Mouse (Mus musculus): Measurements from ENCODE around the gene A730049H05Rik.

Gene A730049H05Rik

GRCm38 (mm10) chr6:92816311-92816751 lies at the start of gene A730049H05Rik:
A730049H05Rik (plus strand) TSS chr6:92816478.
- DNase-seq = no peak

- DNase-seq = peak; percentile 3
These were observed 39.9 kb upstream of the A730049H05Rik start for GRCm38 (mm10) chr6:92776356-92776755.

GRCm38 (mm10) chr6:92779140-92779934 lies 36.9 kb upstream of the A730049H05Rik start:
- no peak for DNase-seq

GRCm38 (mm10) chr6:92779935-92780205 lies 36.4 kb upstream of the A730049H05Rik start:
- no peak for DNase-seq

- no peak for DNase-seq
These were observed 34.8 kb upstream of the A730049H05Rik start for GRCm38 (mm10) chr6:92781446-92781845.

- peak; percentile 21 for DNase-seq
These were observed 31.5 kb upstream of the A730049H05Rik start for GRCm38 (mm10) chr6:92784782-92785181.

- no peak for DNase-seq
These were observed 29.4 kb upstream of the A730049H05Rik start for GRCm38 (mm10) chr6:92786701-92787375.

- peak; percentile 63 for DNase-seq
These were observed 28.9 kb upstream of the A730049H05Rik start for GRCm38 (mm10) chr6:92787376-92787712.

GRCm38 (mm10) chr6:92793804-92794203 lies 22.5 kb upstream of the A730049H05Rik start:
- no peak for DNase-seq

- no peak for DNase-seq
These were observed 14.8 kb upstream of the A730049H05Rik start for GRCm38 (mm10) chr6:92801462-92801861.

GRCm38 (mm10) chr6:92802421-92802820 lies 13.9 kb upstream of the A730049H05Rik start:
- DNase-seq = no peak

- DNase-seq = no peak
These were observed 13.1 kb upstream of the A730049H05Rik start for GRCm38 (mm10) chr6:92803213-92803612.

- DNase-seq = no peak
These were observed 11.9 kb upstream of the A730049H05Rik start for GRCm38 (mm10) chr6:92804254-92804971.

- DNase-seq = no peak
These were observed 6.5 kb upstream of the A730049H05Rik start for GRCm38 (mm10) chr6:92809818-92810217.

- DNase-seq = no peak
These were observed 5.7 kb upstream of the A730049H05Rik start for GRCm38 (mm10) chr6:92810628-92811027.

- DNase-seq = no peak
These were observed 4.7 kb upstream of the A730049H05Rik start for GRCm38 (mm10) chr6:92811566-92811965.

- DNase-seq = no peak
These were observed 3.4 kb upstream of the A730049H05Rik start for GRCm38 (mm10) chr6:92812702-92813370.

- DNase-seq = no peak
These were observed 1.4 kb downstream of the A730049H05Rik start for GRCm38 (mm10) chr6:92817661-92818060.

- DNase-seq = no peak
These were observed 5.3 kb downstream of the A730049H05Rik start for GRCm38 (mm10) chr6:92821606-92822005.

- DNase-seq = no peak
These were observed 5.7 kb downstream of the A730049H05Rik start for GRCm38 (mm10) chr6:92822006-92822405.

GRCm38 (mm10) chr6:92823991-92824390 lies 7.7 kb downstream of the A730049H05Rik start:
- DNase-seq = no peak

GRCm38 (mm10) chr6:92826561-92826960 lies 10.3 kb downstream of the A730049H05Rik start:
- DNase-seq = no peak

- no peak for DNase-seq
These were observed 11.1 kb downstream of the A730049H05Rik start for GRCm38 (mm10) chr6:92827360-92827759.
